Mouse (Mus musculus) cerebellum, postnatal 14 days (tissue): ENCODE data around the gene Tpd52l2.

Experiments used
- DNase-seq, 2 experiments: peaks; one replicate each; pipeline ENCODE4 v3.0.0; 2021; ENCODE audit warnings: mixed read lengths in 2 of 2

The Tpd52l2 gene

GRCm38 (mm10) chr2:181541761-181542380 lies 44.9 kb downstream of the Tpd52l2 start:
- DNase-seq, result no peak

- no peak for DNase-seq
Measured at GRCm38 (mm10) chr2:181546142-181546541, 49.2 kb downstream of the Tpd52l2 start.

GRCm38 (mm10) chr2:181548227-181548626 lies 51.3 kb downstream of the Tpd52l2 start:
- DNase-seq, result no peak

GRCm38 (mm10) chr2:181548682-181549081 lies 51.7 kb downstream of the Tpd52l2 start:
- no peak for DNase-seq

- no peak for DNase-seq
Measured at GRCm38 (mm10) chr2:181550233-181550632, 53.3 kb downstream of the Tpd52l2 start.

- DNase-seq, result no peak
Measured at GRCm38 (mm10) chr2:181553772-181554171, 56.8 kb downstream of the Tpd52l2 start.

- no peak for DNase-seq
Measured at GRCm38 (mm10) chr2:181567338-181567737, 70.4 kb downstream of the Tpd52l2 start.
